Mouse (Mus musculus): ENCODE measurements around the gene Cacng5. TPM values are rescaled to one million over a fixed set of nuclear protein-coding genes. Genes with fewer than 3 reads are reported as not detected.

The Cacng5 gene
- polyA plus RNA-seq (2015; fragmentation: Nextera tagmentation; extraction: Ambion mirVana) = 0.17 and 0.29 TPM in 2 replicates

GRCm38 (mm10) chr11:107914634-107915226, at the start of gene Cacng5:
Gene Cacng5 (minus strand): TSS chr11:107915055.
- Histone ChIP-seq H3K4me1 (peaks cover 8% of the 10 kb centered on the region), H3K27me3 (peaks cover 48% of the 10 kb centered on the region), H3K4me3 (peak within 1 kb of the TSS; percentile 33), H3K27ac (no peak within 1 kb of the TSS), H3K36me3 (no peaks in the 10 kb centered on the region), H3K4me2 (peak within 1 kb of the TSS; percentile 47), H3K9me3 (no peaks in the 10 kb centered on the region), H3K9ac (no peak within 1 kb of the TSS)
- no peak for ATAC-seq (ENCODE audit: insufficient number of reproducible peaks, low FRiP score, low TSS enrichment, low read depth)
- 5% methylated on average over 35 of the region's 36 CpGs for WGBS

GRCm38 (mm10) chr11:107957566-107958350, 42.9 kb upstream of the Cacng5 start:
- Histone ChIP-seq H3K27ac (no peak overlapping the region), H3K27me3 (no peaks in the 10 kb centered on the region), H3K36me3 (peaks cover 24% of the 10 kb centered on the region), H3K4me3 (no peak overlapping the region), H3K9me3 (no peaks in the 10 kb centered on the region), H3K4me2 (no peak overlapping the region), H3K4me1 (no peaks in the 10 kb centered on the region), H3K9ac (no peak overlapping the region)
- ATAC-seq (ENCODE audit: insufficient number of reproducible peaks, low FRiP score, low TSS enrichment, low read depth) = no peak
- 60% methylated on average over 13 of the region's 13 CpGs for WGBS

- no peak overlapping the region for H3K4me3 ChIP-seq
- no peak for ATAC-seq (ENCODE audit: insufficient number of reproducible peaks, low FRiP score, low TSS enrichment, low read depth)
- no peak overlapping the region for H3K27ac ChIP-seq
- H3K4me2 ChIP-seq = no peak overlapping the region
- no peaks in the 10 kb centered on the region for H3K9me3 ChIP-seq
- peaks cover 38% of the 10 kb centered on the region for H3K36me3 ChIP-seq
- no peaks in the 10 kb centered on the region for H3K27me3 ChIP-seq
- WGBS = 84% methylated on average over 10 of the region's 10 CpGs
- no peaks in the 10 kb centered on the region for H3K4me1 ChIP-seq
- H3K9ac ChIP-seq = no peak overlapping the region
Observed at GRCm38 (mm10) chr11:107955191-107956062, 40.6 kb upstream of the Cacng5 start.

- Histone ChIP-seq H3K27me3 (no peaks in the 10 kb centered on the region), H3K36me3 (peaks cover 29% of the 10 kb centered on the region), H3K4me3 (no peak overlapping the region), H3K27ac (no peak overlapping the region), H3K4me1 (no peaks in the 10 kb centered on the region), H3K9ac (no peak overlapping the region), H3K9me3 (no peaks in the 10 kb centered on the region), H3K4me2 (no peak overlapping the region)
- ATAC-seq (ENCODE audit: insufficient number of reproducible peaks, low FRiP score, low TSS enrichment, low read depth) = no peak
- WGBS = 88% methylated on average over 11 of the region's 11 CpGs
Observed at GRCm38 (mm10) chr11:107951431-107951830, 36.6 kb upstream of the Cacng5 start.

GRCm38 (mm10) chr11:107950658-107951057, 35.8 kb upstream of the Cacng5 start:
- Histone ChIP-seq H3K4me1 (no peaks in the 10 kb centered on the region), H3K36me3 (peaks cover 29% of the 10 kb centered on the region), H3K4me2 (no peak overlapping the region), H3K27me3 (no peaks in the 10 kb centered on the region), H3K4me3 (no peak overlapping the region), H3K27ac (no peak overlapping the region), H3K9ac (no peak overlapping the region), H3K9me3 (no peaks in the 10 kb centered on the region)
- 91% methylated on average over 4 of the region's 4 CpGs for WGBS
- ATAC-seq (ENCODE audit: insufficient number of reproducible peaks, low FRiP score, low TSS enrichment, low read depth) = no peak

- H3K4me1 ChIP-seq = no peaks in the 10 kb centered on the region
- H3K9me3 ChIP-seq = no peaks in the 10 kb centered on the region
- ATAC-seq (ENCODE audit: insufficient number of reproducible peaks, low FRiP score, low TSS enrichment, low read depth) = no peak
- WGBS = 70% methylated on average over 9 of the region's 9 CpGs
- H3K36me3 ChIP-seq = peaks cover 33% of the 10 kb centered on the region
- no peak overlapping the region for H3K27ac ChIP-seq
- no peak overlapping the region for H3K4me3 ChIP-seq
- H3K27me3 ChIP-seq = no peaks in the 10 kb centered on the region
- H3K4me2 ChIP-seq = no peak overlapping the region
- no peak overlapping the region for H3K9ac ChIP-seq
Observed at GRCm38 (mm10) chr11:107950211-107950610, 35.4 kb upstream of the Cacng5 start.

- no peaks in the 10 kb centered on the region for H3K9me3 ChIP-seq
- no peak overlapping the region for H3K27ac ChIP-seq
- H3K36me3 ChIP-seq = peaks cover 34% of the 10 kb centered on the region
- no peak for ATAC-seq (ENCODE audit: insufficient number of reproducible peaks, low FRiP score, low TSS enrichment, low read depth)
- H3K4me3 ChIP-seq = no peak overlapping the region
- H3K27me3 ChIP-seq = no peaks in the 10 kb centered on the region
- no peak overlapping the region for H3K9ac ChIP-seq
- no peaks in the 10 kb centered on the region for H3K4me1 ChIP-seq
- WGBS = 89% methylated on average over 1 of the region's 1 CpGs
- H3K4me2 ChIP-seq = no peak overlapping the region
Observed at GRCm38 (mm10) chr11:107947951-107948350, 33.1 kb upstream of the Cacng5 start.

GRCm38 (mm10) chr11:107946823-107947222, 32.0 kb upstream of the Cacng5 start:
- Histone ChIP-seq H3K27me3 (no peaks in the 10 kb centered on the region), H3K36me3 (peaks cover 25% of the 10 kb centered on the region), H3K27ac (no peak overlapping the region), H3K4me1 (no peaks in the 10 kb centered on the region), H3K9me3 (no peaks in the 10 kb centered on the region), H3K4me2 (no peak overlapping the region), H3K9ac (no peak overlapping the region), H3K4me3 (no peak overlapping the region)
- 64% methylated on average over 5 of the region's 5 CpGs for WGBS
- no peak for ATAC-seq (ENCODE audit: insufficient number of reproducible peaks, low FRiP score, low TSS enrichment, low read depth)

GRCm38 (mm10) chr11:107936929-107937328, 22.1 kb upstream of the Cacng5 start:
- ATAC-seq (ENCODE audit: insufficient number of reproducible peaks, low FRiP score, low TSS enrichment, low read depth) = no peak
- no peak overlapping the region for H3K27ac ChIP-seq
- no peaks in the 10 kb centered on the region for H3K4me1 ChIP-seq
- H3K36me3 ChIP-seq = peaks cover 23% of the 10 kb centered on the region
- no peak overlapping the region for H3K9ac ChIP-seq
- no peak overlapping the region for H3K4me2 ChIP-seq
- 86% methylated on average over 2 of the region's 2 CpGs for WGBS
- H3K27me3 ChIP-seq = no peaks in the 10 kb centered on the region
- peaks cover 9% of the 10 kb centered on the region; the same call in 1 of the 2 replicates for H3K9me3 ChIP-seq
- no peak overlapping the region for H3K4me3 ChIP-seq

GRCm38 (mm10) chr11:107931721-107932120, 16.9 kb upstream of the Cacng5 start:
- no peaks in the 10 kb centered on the region for H3K27me3 ChIP-seq
- no peaks in the 10 kb centered on the region for H3K36me3 ChIP-seq
- H3K9ac ChIP-seq = no peak overlapping the region
- ATAC-seq (ENCODE audit: insufficient number of reproducible peaks, low FRiP score, low TSS enrichment, low read depth) = no peak
- H3K4me2 ChIP-seq = no peak overlapping the region
- H3K4me3 ChIP-seq = no peak overlapping the region
- H3K9me3 ChIP-seq = no peaks in the 10 kb centered on the region
- H3K27ac ChIP-seq = no peak overlapping the region
- no peaks in the 10 kb centered on the region for H3K4me1 ChIP-seq
- WGBS = 56% methylated on average over 7 of the region's 7 CpGs

GRCm38 (mm10) chr11:107931288-107931687, 16.4 kb upstream of the Cacng5 start:
- Histone ChIP-seq H3K36me3 (no peaks in the 10 kb centered on the region), H3K4me2 (no peak overlapping the region), H3K4me1 (no peaks in the 10 kb centered on the region), H3K9ac (no peak overlapping the region), H3K9me3 (no peaks in the 10 kb centered on the region), H3K27me3 (no peaks in the 10 kb centered on the region), H3K4me3 (no peak overlapping the region), H3K27ac (no peak overlapping the region)
- 81% methylated on average over 11 of the region's 11 CpGs for WGBS
- ATAC-seq (ENCODE audit: insufficient number of reproducible peaks, low FRiP score, low TSS enrichment, low read depth) = no peak

- Histone ChIP-seq H3K9me3 (no peaks in the 10 kb centered on the region), H3K4me1 (no peaks in the 10 kb centered on the region), H3K36me3 (no peaks in the 10 kb centered on the region), H3K4me2 (no peak overlapping the region), H3K27me3 (no peaks in the 10 kb centered on the region), H3K4me3 (no peak overlapping the region), H3K27ac (no peak overlapping the region), H3K9ac (no peak overlapping the region)
- ATAC-seq (ENCODE audit: insufficient number of reproducible peaks, low FRiP score, low TSS enrichment, low read depth) = no peak
- 46% methylated on average over 3 of the region's 3 CpGs for WGBS
Observed at GRCm38 (mm10) chr11:107929712-107930111, 14.9 kb upstream of the Cacng5 start.

Measured in limb, embryonic 15.5 days (tissue).